Mouse (Mus musculus) lung, postnatal 0 days (tissue): Measurements from ENCODE around the gene Fam186a.

Source experiments
- CTCF ChIP-seq: IDR thresholded peaks from 2 replicates; pipeline ENCODE4 v1.5.1; 2016; ENCODE audit warnings: antibody characterized with exemption, mild to moderate bottlenecking
- EP300 ChIP-seq: IDR thresholded peaks from 2 replicates; pipeline ENCODE4 v1.6.1; 2016; ENCODE audit warnings: antibody characterized with exemption, mild to moderate bottlenecking, control low read depth

DNA sequence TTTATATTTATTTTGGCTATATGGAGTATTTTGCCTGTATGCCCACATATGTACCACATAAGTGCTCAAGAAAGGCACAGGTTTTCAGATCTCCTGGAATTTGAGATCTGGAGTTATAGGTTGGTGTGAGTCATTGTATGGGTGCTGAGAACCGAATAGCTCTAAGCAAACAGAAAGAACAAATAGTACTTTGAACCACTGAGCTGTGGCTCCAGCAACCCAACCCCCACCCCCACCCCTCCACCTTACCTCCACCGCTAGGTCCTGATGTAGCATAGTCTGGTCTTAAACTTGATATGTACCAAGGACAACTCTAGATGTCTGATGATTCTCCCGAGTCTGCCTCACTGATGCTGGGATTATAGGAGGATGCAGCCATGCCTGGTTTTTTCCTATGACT is 49.6 kb downstream of the Fam186a start:
- TF ChIP-seq CTCF (no peak), EP300 (no peak)
